Mouse (Mus musculus): ENCODE results near the gene Celsr1. TPM values are rescaled to one million over a fixed set of nuclear protein-coding genes. Genes with fewer than 3 reads are reported as not detected.

Celsr1 gene
- total and polyA plus RNA-seq, 3 experiments, result 4.5 to 5.2 (median 5.0) TPM

GRCm38 (mm10) chr15:85928161-85928560 is 105.4 kb downstream of the Celsr1 start:
- no peak for DNase-seq
- Histone ChIP-seq H3K27me3 (ENCODE audit: control insufficient read depth, insufficient read depth, low read length) (no peaks in the 10 kb centered on the region), H3K9ac (ENCODE audit: low read depth, low read length) (no peak overlapping the region), H3K4me3 (no peak overlapping the region), H3K79me2 (replicated peaks; ENCODE audit: control insufficient read depth, insufficient read depth, low read length) (no peaks in the 10 kb centered on the region), H3K27ac (no peak overlapping the region), H3K36me3 (ENCODE audit: control insufficient read depth, insufficient read depth, low read length) (no peaks in the 10 kb centered on the region), H3K4me1 (ENCODE audit: control insufficient read depth, insufficient read depth, low read length) (no peaks in the 10 kb centered on the region)
- TF ChIP-seq POLR2A (IDR thresholded peaks at IDR 0.05; ENCODE audit: insufficient read depth, low read depth, low read length) (no peak), EP300 (IDR thresholded peaks at IDR 0.05; ENCODE audit: insufficient read depth, low read depth, low read length) (no peak)
- intact Hi-C loops (cut with DNase I), result no loop called here
- WGBS, result 62% methylated on average over 12 of the region's 12 CpGs

GRCm38 (mm10) chr15:85921855-85922254 is 111.7 kb downstream of the Celsr1 start:
- DNase-seq, result no peak
- Histone ChIP-seq H3K36me3 (ENCODE audit: control insufficient read depth, insufficient read depth, low read length) (no peaks in the 10 kb centered on the region), H3K79me2 (replicated peaks; ENCODE audit: control insufficient read depth, insufficient read depth, low read length) (no peaks in the 10 kb centered on the region), H3K27me3 (ENCODE audit: control insufficient read depth, insufficient read depth, low read length) (no peaks in the 10 kb centered on the region), H3K27ac (no peak overlapping the region), H3K9ac (ENCODE audit: low read depth, low read length) (no peak overlapping the region), H3K4me3 (no peak overlapping the region), H3K4me1 (ENCODE audit: control insufficient read depth, insufficient read depth, low read length) (no peaks in the 10 kb centered on the region)
- 91% methylated on average over 11 of the region's 11 CpGs for WGBS
- TF ChIP-seq CTCF (IDR thresholded peaks at IDR 0.05) (no peak), POLR2A (IDR thresholded peaks at IDR 0.05; ENCODE audit: insufficient read depth, low read depth, low read length) (no peak), EP300 (IDR thresholded peaks at IDR 0.05; ENCODE audit: insufficient read depth, low read depth, low read length) (no peak)
- intact Hi-C loops (cut with DNase I), result no loop called here

DNA sequence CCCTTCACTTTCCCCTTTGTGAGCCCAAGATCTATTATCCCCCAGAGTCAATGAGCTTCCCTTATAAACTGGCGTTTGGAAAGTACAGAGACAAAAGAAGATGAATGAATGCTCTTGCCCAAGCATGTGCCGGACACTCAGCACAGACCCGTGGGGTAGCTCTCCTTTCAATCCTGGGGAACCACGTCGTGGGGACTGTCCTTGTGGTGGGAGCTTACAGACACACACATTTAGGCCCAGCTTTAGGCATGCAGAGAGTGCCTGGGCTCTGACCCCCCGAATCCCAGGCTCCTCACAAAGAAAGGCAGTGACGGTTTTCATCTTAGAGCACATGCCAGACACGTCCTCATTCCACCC is 113.7 kb downstream of the Celsr1 start:
- Histone ChIP-seq H3K27me3 (ENCODE audit: control insufficient read depth, insufficient read depth, low read length) (no peaks in the 10 kb centered on the region), H3K36me3 (ENCODE audit: control insufficient read depth, insufficient read depth, low read length) (no peaks in the 10 kb centered on the region), H3K4me1 (ENCODE audit: control insufficient read depth, insufficient read depth, low read length) (no peaks in the 10 kb centered on the region), H3K27ac (no peak overlapping the region), H3K9ac (ENCODE audit: low read depth, low read length) (no peak overlapping the region), H3K79me2 (replicated peaks; ENCODE audit: control insufficient read depth, insufficient read depth, low read length) (no peaks in the 10 kb centered on the region), H3K4me3 (no peak overlapping the region)
- 83% methylated on average over 8 of the region's 8 CpGs for WGBS
- no peak for DNase-seq
- intact Hi-C loops (cut with DNase I), result no loop called here
- TF ChIP-seq EP300 (IDR thresholded peaks at IDR 0.05; ENCODE audit: insufficient read depth, low read depth, low read length) (no peak), CTCF (IDR thresholded peaks at IDR 0.05) (no peak), POLR2A (IDR thresholded peaks at IDR 0.05; ENCODE audit: insufficient read depth, low read depth, low read length) (no peak)

- H3K9ac ChIP-seq (ENCODE audit: low read depth, low read length), result no peak overlapping the region
- no peaks in the 10 kb centered on the region for H3K79me2 ChIP-seq (replicated peaks; ENCODE audit: control insufficient read depth, insufficient read depth, low read length)
- H3K4me3 ChIP-seq, result no peak overlapping the region
- intact Hi-C loops (cut with DNase I), result no loop called here
- no peaks in the 10 kb centered on the region for H3K27me3 ChIP-seq (ENCODE audit: control insufficient read depth, insufficient read depth, low read length)
- WGBS, result 72% methylated on average over 8 of the region's 8 CpGs
- TF ChIP-seq EP300 (IDR thresholded peaks at IDR 0.05; ENCODE audit: insufficient read depth, low read depth, low read length) (no peak), POLR2A (IDR thresholded peaks at IDR 0.05; ENCODE audit: insufficient read depth, low read depth, low read length) (no peak), CTCF (IDR thresholded peaks at IDR 0.05) (no peak)
- H3K27ac ChIP-seq, result no peak overlapping the region
- no peaks in the 10 kb centered on the region for H3K36me3 ChIP-seq (ENCODE audit: control insufficient read depth, insufficient read depth, low read length)
- no peaks in the 10 kb centered on the region for H3K4me1 ChIP-seq (ENCODE audit: control insufficient read depth, insufficient read depth, low read length)
- DNase-seq, result no peak
Measured at GRCm38 (mm10) chr15:85919191-85919891, 114.2 kb downstream of the Celsr1 start.

GRCm38 (mm10) chr15:85913605-85914004 is 120.0 kb downstream of the Celsr1 start:
- DNase-seq, result peak in 1 of 2 experiments; percentile 46
- H3K27me3 ChIP-seq (ENCODE audit: control insufficient read depth, insufficient read depth, low read length), result no peaks in the 10 kb centered on the region
- 38% methylated on average over 2 of the region's 2 CpGs for WGBS
- no peak overlapping the region for H3K4me3 ChIP-seq
- H3K9ac ChIP-seq (ENCODE audit: low read depth, low read length), result no peak overlapping the region
- intact Hi-C loops (cut with DNase I), result no loop called here
- H3K27ac ChIP-seq, result no peak overlapping the region
- no peaks in the 10 kb centered on the region for H3K79me2 ChIP-seq (replicated peaks; ENCODE audit: control insufficient read depth, insufficient read depth, low read length)
- H3K36me3 ChIP-seq (ENCODE audit: control insufficient read depth, insufficient read depth, low read length), result no peaks in the 10 kb centered on the region
- no peaks in the 10 kb centered on the region for H3K4me1 ChIP-seq (ENCODE audit: control insufficient read depth, insufficient read depth, low read length)
- TF ChIP-seq EP300 (IDR thresholded peaks at IDR 0.05; ENCODE audit: insufficient read depth, low read depth, low read length), result no peak
- no peak for TF ChIP-seq POLR2A (IDR thresholded peaks at IDR 0.05; ENCODE audit: insufficient read depth, low read depth, low read length)
- peak; percentile 60 for TF ChIP-seq CTCF (IDR thresholded peaks at IDR 0.05)

DNA sequence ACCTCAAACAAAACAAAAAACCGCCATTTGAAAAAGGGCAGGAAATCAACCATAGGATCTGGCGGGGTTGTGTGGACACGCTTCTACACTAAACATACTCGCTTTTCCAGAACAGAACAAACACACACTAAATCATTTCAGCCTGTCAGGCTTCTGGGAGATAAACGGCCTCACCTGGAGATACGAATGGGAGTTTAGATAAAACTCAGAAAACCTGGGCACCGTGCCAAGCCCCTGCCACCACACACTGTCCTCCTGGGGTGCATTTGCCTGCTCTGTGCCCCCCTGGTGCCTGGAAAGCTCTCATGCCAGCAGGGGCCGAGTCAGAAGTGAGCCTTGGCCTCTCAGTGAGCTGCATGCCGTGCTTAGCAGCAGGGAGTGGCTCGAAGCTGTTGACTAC is 123.6 kb downstream of the Celsr1 start:
- H3K79me2 ChIP-seq (replicated peaks; ENCODE audit: control insufficient read depth, insufficient read depth, low read length), result no peaks in the 10 kb centered on the region
- no peak overlapping the region for H3K4me3 ChIP-seq
- WGBS, result 56% methylated on average over 10 of the region's 10 CpGs
- H3K27ac ChIP-seq, result no peak overlapping the region
- H3K9ac ChIP-seq (ENCODE audit: low read depth, low read length), result no peak overlapping the region
- no peaks in the 10 kb centered on the region for H3K4me1 ChIP-seq (ENCODE audit: control insufficient read depth, insufficient read depth, low read length)
- intact Hi-C loops (cut with DNase I), result no loop called here
- H3K36me3 ChIP-seq (ENCODE audit: control insufficient read depth, insufficient read depth, low read length), result no peaks in the 10 kb centered on the region
- DNase-seq, result no peak
- TF ChIP-seq POLR2A (IDR thresholded peaks at IDR 0.05; ENCODE audit: insufficient read depth, low read depth, low read length) (no peak), CTCF (IDR thresholded peaks at IDR 0.05) (no peak), EP300 (IDR thresholded peaks at IDR 0.05; ENCODE audit: insufficient read depth, low read depth, low read length) (no peak)
- no peaks in the 10 kb centered on the region for H3K27me3 ChIP-seq (ENCODE audit: control insufficient read depth, insufficient read depth, low read length)

All from heart, adult 2 months (tissue).